Comparison of ENCODE assay signal across 24 mouse cellular contexts in the genomic region with DNA sequence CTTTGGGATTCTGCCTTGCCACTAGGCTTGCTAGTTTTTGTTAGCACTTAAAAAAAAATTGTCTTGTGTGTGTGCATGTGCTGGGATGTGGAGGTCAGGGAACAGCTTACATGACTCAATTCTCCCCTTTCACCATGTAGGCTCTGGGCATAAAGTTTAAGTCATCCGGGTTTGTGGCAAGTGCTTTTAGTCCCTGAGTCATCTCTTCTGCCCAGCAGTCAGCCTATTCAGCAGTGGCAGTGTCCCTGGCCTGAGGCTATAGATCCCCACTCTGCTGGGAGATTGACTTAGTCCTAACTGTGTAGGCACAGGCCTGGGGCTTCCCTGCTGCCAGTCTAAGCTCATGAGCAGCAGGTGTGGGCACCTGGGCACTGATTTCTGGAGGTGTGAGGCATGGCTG. TPM values are rescaled to one million over a fixed set of nuclear protein-coding genes. Genes with fewer than 3 reads are reported as not detected.
DNase-seq lines count a peak whose midpoint lies in the region; ATAC-seq and TF ChIP-seq lines count a peak whose summit lies in the region.
"Had no signal": no experiment of that assay in that cellular context is flagged by ENCODE, and none has a peak within 500 bp of the region (broad histone marks: within the 10 kb centered on the region; RNA-seq: fewer than 3 reads in every experiment).

No protein-coding gene starts in this region.

- 65% methylated on average over 1 of the region's 1 CpGs for WGBS in hindbrain, embryonic 10.5 days
- 50% methylated on average over 1 of the region's 1 CpGs for WGBS in hindbrain, embryonic 11.5 days
- WGBS in intestine, postnatal 0 days, result 93% methylated on average over 1 of the region's 1 CpGs

- H3K9me3 ChIP-seq in hindbrain, embryonic 10.5 days, result no peaks in the 10 kb centered on the region
- no peaks in the 10 kb centered on the region for H3K9me3 ChIP-seq in hindbrain, embryonic 11.5 days (ENCODE audit: control insufficient read depth, low read length)
- no peaks in the 10 kb centered on the region for H3K9me3 ChIP-seq in intestine, postnatal 0 days (ENCODE audit: control insufficient read depth)
- H3K9me3 ChIP-seq: embryonic facial prominence, embryonic 12.5 days; G1E; limb, embryonic 12.5 days; liver, embryonic 12.5 days had no signal

- no peaks in the 10 kb centered on the region for H3K36me3 ChIP-seq in hindbrain, embryonic 10.5 days
- H3K36me3 ChIP-seq in hindbrain, embryonic 11.5 days (ENCODE audit: control insufficient read depth, insufficient read depth, low read length), result no peaks in the 10 kb centered on the region
- H3K36me3 ChIP-seq in intestine, postnatal 0 days (ENCODE audit: control insufficient read depth, insufficient read depth), result no peaks in the 10 kb centered on the region
- H3K36me3 ChIP-seq: embryonic facial prominence, embryonic 12.5 days; G1E; limb, embryonic 12.5 days; liver, embryonic 12.5 days had no signal

- peaks cover 64% of the 10 kb centered on the region for H3K4me1 ChIP-seq in hindbrain, embryonic 10.5 days (replicated peaks)
- peaks cover 8% of the 10 kb centered on the region; the same call in 1 of the 2 replicates for H3K4me1 ChIP-seq in hindbrain, embryonic 11.5 days (replicated peaks; ENCODE audit: control insufficient read depth, insufficient read depth, low read length)
- H3K4me1 ChIP-seq in intestine, postnatal 0 days (replicated peaks; ENCODE audit: control insufficient read depth, insufficient read depth, low read length), result no peaks in the 10 kb centered on the region

- H3K9ac ChIP-seq in hindbrain, embryonic 11.5 days (ENCODE audit: low read depth, low read length), result no peak overlapping the region
- no peak overlapping the region for H3K9ac ChIP-seq in intestine, postnatal 0 days (ENCODE audit: low read depth, low read length)
- H3K9ac ChIP-seq: liver, embryonic 12.5 days had no signal

- H3K27ac ChIP-seq in hindbrain, embryonic 10.5 days, result peak overlapping the region; percentile 91
- H3K27ac ChIP-seq in hindbrain, embryonic 11.5 days (ENCODE audit: low read depth, low read length), result no peak overlapping the region
- no peak overlapping the region for H3K27ac ChIP-seq in intestine, postnatal 0 days (ENCODE audit: low read depth, low read length)
- H3K27ac ChIP-seq: embryonic facial prominence, embryonic 12.5 days; gastrocnemius, adult 2 months; limb, embryonic 12.5 days; liver, embryonic 12.5 days had no signal

- DNase-seq in hindbrain, embryonic 10.5 days (ENCODE audit: low spot score), result no peak
- DNase-seq in hindbrain, embryonic 11.5 days (ENCODE audit: low spot score), result no peak
- DNase-seq in 3134 (ENCODE audit: extremely low read depth, insufficient read length, low spot score), result peak; percentile 71
- DNase-seq in 416B (ENCODE audit: low read depth), result peak; percentile 68
- DNase-seq in adrenal gland, postnatal 14 days, result peak; percentile 66
- no peak for DNase-seq in testis, postnatal 14 days (ENCODE audit: low spot score)
- DNase-seq: cerebellum, adult 9-11 months; gastrocnemius, adult 2 months; kidney, adult 2 months; kidney, postnatal 10 days; lung, embryonic 14.5 days; lung, postnatal 4 days; thymus, postnatal 36 days had no signal

- no peak overlapping the region for H3K4me3 ChIP-seq in hindbrain, embryonic 10.5 days
- no peak overlapping the region for H3K4me3 ChIP-seq in hindbrain, embryonic 11.5 days (ENCODE audit: low read depth, low read length)
- H3K4me3 ChIP-seq in intestine, postnatal 0 days (ENCODE audit: low read depth, low read length), result no peak overlapping the region

- no peak for TF ChIP-seq CTCF in intestine, postnatal 0 days (IDR thresholded peaks at IDR 0.05; ENCODE audit: low read depth)

- no peak overlapping the region for H3K4me2 ChIP-seq in hindbrain, embryonic 11.5 days (replicated peaks; ENCODE audit: low read depth, low read length)
- H3K4me2 ChIP-seq in intestine, postnatal 0 days (replicated peaks; ENCODE audit: low read depth), result no peak overlapping the region

- H3K27me3 ChIP-seq in hindbrain, embryonic 10.5 days (ENCODE audit: insufficient read depth, poor library complexity, severe bottlenecking), result peaks cover 62% of the 10 kb centered on the region
- H3K27me3 ChIP-seq in hindbrain, embryonic 11.5 days (ENCODE audit: control insufficient read depth, insufficient read depth, low read length), result no peaks in the 10 kb centered on the region
- peaks cover 7% of the 10 kb centered on the region; the same call in 1 of the 2 replicates for H3K27me3 ChIP-seq in intestine, postnatal 0 days (replicated peaks; ENCODE audit: control insufficient read depth, insufficient read depth, low read length)

- ATAC-seq in hindbrain, embryonic 11.5 days (ENCODE audit: low FRiP score), result no peak
- no peak for ATAC-seq in intestine, postnatal 0 days
- ATAC-seq: liver, embryonic 12.5 days had no signal

RNA-seq across cellular contexts. Expression of gene Nr5a1, which starts 24.5 kb away (rescaled TPM):
- 0.07 and 0.15 TPM in 2 replicates for polyA plus RNA-seq in hindbrain, embryonic 10.5 days (2016; fragmentation: Nextera tagmentation; extraction: Ambion mirVana)
- polyA plus RNA-seq in hindbrain, embryonic 11.5 days (2014; fragmentation: Nextera tagmentation; extraction: Ambion mirVana), result 0.19 and 0.20 TPM in 2 replicates
- 372 and 416 TPM in 2 replicates for total RNA-seq in adrenal gland, postnatal 14 days (2021)
- polyA plus RNA-seq in intestine, postnatal 0 days (2015; fragmentation: Nextera tagmentation; extraction: Ambion mirVana), result 0.04 and 0.13 TPM in 2 replicates
- total RNA-seq: gastrocnemius, adult 2 months; granulocyte monocyte progenitor cell, adult 5-6 weeks; heart, postnatal 25 days; layer of hippocampus, adult 18-20 months; layer of hippocampus, postnatal 25 days; left cerebral cortex, postnatal 10 days had no signal
- polyA plus RNA-seq: heart, embryonic 11.5 days; liver, embryonic 12.5 days had no signal

RNA-seq across cellular contexts. Expression of gene Psmb7, which starts 46.0 kb away (rescaled TPM):
- 319 and 334 TPM in 2 replicates for polyA plus RNA-seq in hindbrain, embryonic 10.5 days (2016; fragmentation: Nextera tagmentation; extraction: Ambion mirVana)
- 355 and 367 TPM in 2 replicates for polyA plus RNA-seq in hindbrain, embryonic 11.5 days (2014; fragmentation: Nextera tagmentation; extraction: Ambion mirVana)
- total RNA-seq in adrenal gland, postnatal 14 days (2021), result 261 and 270 TPM in 2 replicates
- polyA plus RNA-seq in intestine, postnatal 0 days (2015; fragmentation: Nextera tagmentation; extraction: Ambion mirVana), result 134 and 148 TPM in 2 replicates

Comparison
In these comparisons a context has a peak if more than half of its experiments do, and no peak if none do; other contexts are left out.
1. DNase-seq: peak in 3134 (single experiment), 416B (single experiment) and adrenal gland, postnatal 14 days (single experiment); none in hindbrain, embryonic 10.5 days (single experiment), hindbrain, embryonic 11.5 days (single experiment) and testis, postnatal 14 days (single experiment).